Mouse (Mus musculus) C2C12 (cell line): ENCODE results near the gene Vash1.

Experiments used
- CTCF ChIP-seq: IDR thresholded peaks from one replicate; pipeline ENCODE4 v1.5.1; 2011; ENCODE audit not compliant: control insufficient read depth, insufficient read depth, insufficient read length
- MAX ChIP-seq: IDR thresholded peaks from one replicate; pipeline ENCODE4 v1.6.1; 2011; ENCODE audit warnings: mild to moderate bottlenecking, control low read depth

DNA sequence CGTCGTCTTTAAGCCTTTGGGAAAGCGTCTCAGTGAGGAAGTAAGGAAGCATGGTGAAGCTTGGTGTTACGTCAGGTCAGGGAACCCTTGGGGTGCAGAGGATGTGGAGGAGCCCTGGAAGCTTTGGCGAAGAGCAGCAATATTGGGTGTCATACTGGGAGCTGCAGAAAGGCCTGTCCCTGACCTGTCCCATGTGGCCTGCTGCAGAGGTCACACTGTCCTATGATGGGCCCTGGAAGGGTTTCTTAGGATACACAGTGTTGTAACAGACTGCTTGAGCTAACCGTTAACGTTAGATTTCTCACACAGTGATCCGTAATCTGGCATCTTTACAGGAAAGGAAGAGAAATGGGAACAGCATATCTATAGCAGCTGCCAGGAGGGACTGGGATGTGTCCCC, 3.7 kb downstream of the Vash1 start:
- TF ChIP-seq CTCF = no peak
- TF ChIP-seq MAX = no peak
